Mouse (Mus musculus): Measurements from ENCODE around the gene Mars. TPM values are rescaled to one million over a fixed set of nuclear protein-coding genes. Genes with fewer than 3 reads are reported as not detected.

Mars gene
- total and polyA plus RNA-seq, 2 experiments, result 59.6 to 70.7 TPM

- peaks cover 9% of the 10 kb centered on the region for H3K27me3 ChIP-seq (ENCODE audit: control insufficient read depth, insufficient read depth, low read length)
- TF ChIP-seq POLR2A (IDR thresholded peaks at IDR 0.05; ENCODE audit: extremely low read depth, insufficient read depth, low read length) (no peak), CTCF (IDR thresholded peaks at IDR 0.05; ENCODE audit: low read depth, low read length) (no peak)
- H3K9ac ChIP-seq (ENCODE audit: low read depth, low read length), result 0 out of 2 replicates have a peak overlapping the region, but pooled peaks have one; percentile 14
- H3K79me2 ChIP-seq (ENCODE audit: control insufficient read depth, insufficient read depth, low read length), result no peaks in the 10 kb centered on the region
- no peaks in the 10 kb centered on the region for H3K36me3 ChIP-seq (ENCODE audit: control insufficient read depth, insufficient read depth, low read length)
- H3K27ac ChIP-seq (replicated peaks; ENCODE audit: insufficient read depth, low read depth, low read length), result no peak overlapping the region
- no peak for DNase-seq (ENCODE audit: extremely low read depth, low read depth, low spot score)
- 2% methylated on average over 42 of the region's 42 CpGs for WGBS
- H3K4me1 ChIP-seq (ENCODE audit: control insufficient read depth, insufficient read depth, low read length), result peaks cover 6% of the 10 kb centered on the region
- H3K4me3 ChIP-seq (ENCODE audit: insufficient read depth, low read depth, low read length), result peak overlapping the region; percentile 52; the same call in 1 of the 2 replicates
These were observed 28.3 kb upstream of the Mars start for GRCm38 (mm10) chr10:127339683-127340576.

- no peak overlapping the region for H3K27ac ChIP-seq (replicated peaks; ENCODE audit: insufficient read depth, low read depth, low read length)
- no peaks in the 10 kb centered on the region for H3K79me2 ChIP-seq (ENCODE audit: control insufficient read depth, insufficient read depth, low read length)
- 0 out of 2 replicates have a peak overlapping the region, but pooled peaks have one; percentile 14 for H3K9ac ChIP-seq (ENCODE audit: low read depth, low read length)
- under 1% methylated on average over 31 of the region's 31 CpGs for WGBS
- DNase-seq (ENCODE audit: extremely low read depth, low read depth, low spot score), result peak; percentile 76
- TF ChIP-seq POLR2A (IDR thresholded peaks at IDR 0.05; ENCODE audit: extremely low read depth, insufficient read depth, low read length) (no peak), CTCF (IDR thresholded peaks at IDR 0.05; ENCODE audit: low read depth, low read length) (peak; percentile 85)
- peak overlapping the region; percentile 52; the same call in 1 of the 2 replicates for H3K4me3 ChIP-seq (ENCODE audit: insufficient read depth, low read depth, low read length)
- no peaks in the 10 kb centered on the region for H3K36me3 ChIP-seq (ENCODE audit: control insufficient read depth, insufficient read depth, low read length)
- H3K27me3 ChIP-seq (ENCODE audit: control insufficient read depth, insufficient read depth, low read length), result peaks cover 9% of the 10 kb centered on the region
- peaks cover 6% of the 10 kb centered on the region for H3K4me1 ChIP-seq (ENCODE audit: control insufficient read depth, insufficient read depth, low read length)
These were observed 27.5 kb upstream of the Mars start for GRCm38 (mm10) chr10:127338930-127339682.

GRCm38 (mm10) chr10:127337536-127338099, 26.0 kb upstream of the Mars start:
- peaks cover 9% of the 10 kb centered on the region for H3K27me3 ChIP-seq (ENCODE audit: control insufficient read depth, insufficient read depth, low read length)

GRCm38 (mm10) chr10:127336952-127337351, 25.4 kb upstream of the Mars start:
- Histone ChIP-seq H3K4me3 (ENCODE audit: insufficient read depth, low read depth, low read length) (no peak overlapping the region), H3K4me1 (ENCODE audit: control insufficient read depth, insufficient read depth, low read length) (peaks cover 3% of the 10 kb centered on the region; the same call in 1 of the 2 replicates), H3K9ac (ENCODE audit: low read depth, low read length) (no peak overlapping the region), H3K79me2 (ENCODE audit: control insufficient read depth, insufficient read depth, low read length) (no peaks in the 10 kb centered on the region), H3K36me3 (ENCODE audit: control insufficient read depth, insufficient read depth, low read length) (no peaks in the 10 kb centered on the region), H3K27me3 (ENCODE audit: control insufficient read depth, insufficient read depth, low read length) (peaks cover 14% of the 10 kb centered on the region), H3K27ac (replicated peaks; ENCODE audit: insufficient read depth, low read depth, low read length) (no peak overlapping the region)
- DNase-seq (ENCODE audit: extremely low read depth, low read depth, low spot score), result no peak
- TF ChIP-seq POLR2A (IDR thresholded peaks at IDR 0.05; ENCODE audit: extremely low read depth, insufficient read depth, low read length) (no peak), CTCF (IDR thresholded peaks at IDR 0.05; ENCODE audit: low read depth, low read length) (no peak)
- 62% methylated on average over 5 of the region's 5 CpGs for WGBS

More at GRCm38 (mm10) chr10:127337536-127338099, 26.0 kb upstream of the Mars start:
- no peak for TF ChIP-seq POLR2A (IDR thresholded peaks at IDR 0.05; ENCODE audit: extremely low read depth, insufficient read depth, low read length)
- no peaks in the 10 kb centered on the region for H3K36me3 ChIP-seq (ENCODE audit: control insufficient read depth, insufficient read depth, low read length)
- H3K4me1 ChIP-seq (ENCODE audit: control insufficient read depth, insufficient read depth, low read length), result peaks cover 5% of the 10 kb centered on the region
- WGBS, result 91% methylated on average over 6 of the region's 6 CpGs
- no peak overlapping the region for H3K4me3 ChIP-seq (ENCODE audit: insufficient read depth, low read depth, low read length)
- no peak for DNase-seq (ENCODE audit: extremely low read depth, low read depth, low spot score)
- no peak overlapping the region for H3K27ac ChIP-seq (replicated peaks; ENCODE audit: insufficient read depth, low read depth, low read length)
- H3K9ac ChIP-seq (ENCODE audit: low read depth, low read length), result no peak overlapping the region
- H3K79me2 ChIP-seq (ENCODE audit: control insufficient read depth, insufficient read depth, low read length), result no peaks in the 10 kb centered on the region

GRCm38 (mm10) chr10:127335271-127335670, 23.7 kb upstream of the Mars start:
- H3K9ac ChIP-seq (ENCODE audit: low read depth, low read length), result no peak overlapping the region
- no peaks in the 10 kb centered on the region for H3K79me2 ChIP-seq (ENCODE audit: control insufficient read depth, insufficient read depth, low read length)
- DNase-seq (ENCODE audit: extremely low read depth, low read depth, low spot score), result no peak
- H3K27ac ChIP-seq (replicated peaks; ENCODE audit: insufficient read depth, low read depth, low read length), result no peak overlapping the region
- H3K4me3 ChIP-seq (ENCODE audit: insufficient read depth, low read depth, low read length), result no peak overlapping the region
- peaks cover 3% of the 10 kb centered on the region; the same call in 1 of the 2 replicates for H3K4me1 ChIP-seq (ENCODE audit: control insufficient read depth, insufficient read depth, low read length)
- WGBS, result 60% methylated on average over 1 of the region's 1 CpGs
- H3K36me3 ChIP-seq (ENCODE audit: control insufficient read depth, insufficient read depth, low read length), result no peaks in the 10 kb centered on the region
- TF ChIP-seq POLR2A (IDR thresholded peaks at IDR 0.05; ENCODE audit: extremely low read depth, insufficient read depth, low read length) (no peak), CTCF (IDR thresholded peaks at IDR 0.05; ENCODE audit: low read depth, low read length) (no peak)
- H3K27me3 ChIP-seq (ENCODE audit: control insufficient read depth, insufficient read depth, low read length), result peaks cover 9% of the 10 kb centered on the region
